Mouse (Mus musculus): ENCODE data around the gene Aldh2.

- no peak for TF ChIP-seq MAX (IDR thresholded peaks at IDR 0.05; ENCODE audit: low read length)
- TF ChIP-seq ZMIZ1 (IDR thresholded peaks at IDR 0.05; ENCODE audit: low read depth, low read length), result no peak
- no peak for TF ChIP-seq NELFE (IDR thresholded peaks at IDR 0.05; ENCODE audit: low read depth, low read length)
- no peak for TF ChIP-seq USF2 (IDR thresholded peaks at IDR 0.05; ENCODE audit: borderline replicate concordance in 1 of 2, insufficient read depth in 1 of 2, low read depth in 1 of 2, low read length in 2 of 2)
- no peak for TF ChIP-seq MEF2A (IDR thresholded peaks at IDR 0.05; ENCODE audit: extremely low read depth, insufficient replicate concordance, low read depth, low read length, poor library complexity, severe bottlenecking)
- no peak for TF ChIP-seq CTCF (IDR thresholded peaks at IDR 0.05 in 2 of 3, conservative IDR thresholded peaks at IDR 0.05 in 1 of 3; ENCODE audit: control insufficient read depth in 1 of 3, insufficient read depth in 1 of 3, low read depth in 2 of 3, low read length in 3 of 3, poor library complexity in 1 of 3, severe bottlenecking in 1 of 3)
These were observed 29.6 kb upstream of the Aldh2 start for GRCm38 (mm10) chr5:121623241-121623640.

Data from MEL (cell line).